Mouse (Mus musculus) MEL (cell line): ENCODE measurements around the gene Lpar3. TPM values are rescaled to one million over a fixed set of nuclear protein-coding genes. Genes with fewer than 3 reads are reported as not detected.

Source experiments
- DNase-seq: peaks from one replicate; pipeline ENCODE4 v3.0.0; 2011; ENCODE audit warnings: low read depth, low spot score
- H3K27ac ChIP-seq: 2 replicates; pipeline ENCODE4 v1.5.1; 2012; ENCODE audit warnings: low read depth, mild to moderate bottlenecking, control low read depth, low read length, moderate library complexity; ENCODE audit not compliant: control insufficient read depth
- H3K27me3 ChIP-seq, 2 experiments: fragments of 150-350 bp in 1 of 2; sonication (generic) in 1 of 2; 2 replicates each; pipeline ENCODE4 v1.6.1; 2012; ENCODE audit warnings: low read length in 2 of 2, mild to moderate bottlenecking in 2 of 2, improper control_type of control experiment in 1 of 2, moderate library complexity in 1 of 2; ENCODE audit not compliant: insufficient read depth in 2 of 2, control insufficient read depth in 1 of 2
- H3K36me3 ChIP-seq, 2 experiments: 2 replicates each; pipeline ENCODE4 v1.6.1; 2012 to 2014; ENCODE audit warnings: low read length in 2 of 2, improper control_type of control experiment in 1 of 2, inconsistent platforms in 1 of 2, mild to moderate bottlenecking in 1 of 2; ENCODE audit not compliant: insufficient read depth in 2 of 2, control insufficient read depth in 1 of 2
- H3K4me1 ChIP-seq, 2 experiments: fragments of 150-350 bp in 1 of 2; sonication (generic) in 1 of 2; 2 replicates each; pipeline ENCODE4 v1.6.1; 2012; ENCODE audit warnings: low read length in 2 of 2, improper control_type of control experiment in 1 of 2, mild to moderate bottlenecking in 1 of 2; ENCODE audit not compliant: insufficient read depth in 2 of 2, control insufficient read depth in 1 of 2
- H3K4me3 ChIP-seq, 2 experiments: fragments of 150-350 bp in 1 of 2; sonication (generic) in 1 of 2; 2 replicates each; pipeline ENCODE4 v1.5.1; 2012; ENCODE audit warnings: low read depth in 2 of 2, low read length in 2 of 2, mild to moderate bottlenecking in 2 of 2, moderate library complexity in 2 of 2, control low read depth in 1 of 2, improper control_type of control experiment in 1 of 2; ENCODE audit not compliant: control insufficient read depth in 1 of 2, insufficient read depth in 1 of 2
- H3K79me2 ChIP-seq: 2 replicates; pipeline ENCODE4 v1.6.1; 2012; ENCODE audit warnings: mild to moderate bottlenecking, low read length, moderate library complexity; ENCODE audit not compliant: control insufficient read depth, poor library complexity, insufficient read depth
- H3K9ac ChIP-seq: 2 replicates; pipeline ENCODE4 v1.6.1; 2012; ENCODE audit warnings: low read depth, mild to moderate bottlenecking, control low read depth, low read length, moderate library complexity; ENCODE audit not compliant: control insufficient read depth, poor library complexity, severe bottlenecking
- H3K9me3 ChIP-seq: fragments of 150-350 bp; sonication (generic); replicated peaks from 2 replicates; pipeline ENCODE4 v1.6.1; 2012; ENCODE audit warnings: mild to moderate bottlenecking, low read length, improper control_type of control experiment, moderate library complexity; ENCODE audit not compliant: insufficient read depth
- CHD1 ChIP-seq: IDR thresholded peaks from 2 replicates; pipeline ENCODE4 v1.6.1; 2012; ENCODE audit warnings: low read depth, mild to moderate bottlenecking, inconsistent platforms, low read length, improper control_type of control experiment
- CTCF ChIP-seq, 3 experiments: IDR thresholded peaks in 2 of 3; conservative IDR thresholded peaks in 1 of 3; 2 replicates each; pipeline ENCODE4 v1.5.1; 2011 to 2012; ENCODE audit warnings: low read length in 3 of 3, low read depth in 2 of 3, mild to moderate bottlenecking in 2 of 3, improper control_type of control experiment in 1 of 3, inconsistent platforms in 1 of 3, mixed read lengths in 1 of 3, moderate library complexity in 1 of 3; ENCODE audit not compliant: control insufficient read depth in 1 of 3, insufficient read depth in 1 of 3, poor library complexity in 1 of 3, severe bottlenecking in 1 of 3
- E2F4 ChIP-seq: IDR thresholded peaks from 2 replicates; pipeline ENCODE4 v1.6.1; 2011; ENCODE audit warnings: low read depth, low read length, improper control_type of control experiment, borderline replicate concordance
- ELF1 ChIP-seq: IDR thresholded peaks from 2 replicates; pipeline ENCODE4 v1.6.1; 2014; ENCODE audit warnings: low read depth, mild to moderate bottlenecking, inconsistent platforms, low read length, improper control_type of control experiment, moderate library complexity
- GABPA ChIP-seq: IDR thresholded peaks from 2 replicates; pipeline ENCODE4 v1.6.1; 2012; ENCODE audit warnings: low read depth, mild to moderate bottlenecking, inconsistent platforms, low read length, improper control_type of control experiment, moderate library complexity
- GATA1 ChIP-seq: IDR thresholded peaks from 2 replicates; pipeline ENCODE4 v1.6.1; 2011; ENCODE audit warnings: low read depth, low read length, improper control_type of control experiment
- HCFC1 ChIP-seq: IDR thresholded peaks from 2 replicates; pipeline ENCODE4 v1.6.1; 2012; ENCODE audit warnings: low read depth, mild to moderate bottlenecking, inconsistent platforms, low read length, improper control_type of control experiment, moderate library complexity
- JUND ChIP-seq: IDR thresholded peaks from 2 replicates; pipeline ENCODE4 v1.6.1; 2011; ENCODE audit warnings: low read depth, mild to moderate bottlenecking, improper control_type of control experiment, low read length
- KAT2A ChIP-seq: conservative IDR thresholded peaks from 2 replicates; pipeline ENCODE4 v1.6.1; 2012; ENCODE audit warnings: low read depth, low read length, improper control_type of control experiment, inconsistent platforms
- MAFK ChIP-seq: IDR thresholded peaks from 2 replicates; pipeline ENCODE4 v1.6.1; 2011; ENCODE audit warnings: low read depth, mild to moderate bottlenecking, low read length, improper control_type of control experiment, borderline replicate concordance
- MAX ChIP-seq: IDR thresholded peaks from 2 replicates; pipeline ENCODE4 v1.6.1; 2011; ENCODE audit warnings: low read length, improper control_type of control experiment
- MAZ ChIP-seq: IDR thresholded peaks from 2 replicates; pipeline ENCODE4 v1.6.1; 2012; ENCODE audit warnings: low read depth, mild to moderate bottlenecking, inconsistent platforms, low read length, improper control_type of control experiment
- MXI1 ChIP-seq: IDR thresholded peaks from 2 replicates; pipeline ENCODE4 v1.6.1; 2011; ENCODE audit warnings: mild to moderate bottlenecking, low read depth, low read length, improper control_type of control experiment
- NELFE ChIP-seq: IDR thresholded peaks from 2 replicates; pipeline ENCODE4 v1.6.1; 2011; ENCODE audit warnings: low read depth, low read length, improper control_type of control experiment
- NRF1 ChIP-seq: IDR thresholded peaks from 2 replicates; pipeline ENCODE4 v1.6.1; 2014; ENCODE audit warnings: low read depth, mild to moderate bottlenecking, inconsistent platforms, low read length, improper control_type of control experiment, moderate library complexity; ENCODE audit not compliant: poor library complexity, insufficient read depth, severe bottlenecking
- RAD21 ChIP-seq: IDR thresholded peaks from 2 replicates; pipeline ENCODE4 v1.6.1; 2011; ENCODE audit warnings: mild to moderate bottlenecking, low read depth, low read length, improper control_type of control experiment
- SIN3A ChIP-seq: IDR thresholded peaks from 2 replicates; pipeline ENCODE4 v1.6.1; 2012; ENCODE audit warnings: low read length, improper control_type of control experiment, inconsistent platforms
- TBP ChIP-seq: IDR thresholded peaks from 2 replicates; pipeline ENCODE4 v1.8.0; 2011; ENCODE audit warnings: low read depth, low read length, improper control_type of control experiment
- TCF12 ChIP-seq: IDR thresholded peaks from 2 replicates; pipeline ENCODE4 v1.6.1; 2014; ENCODE audit warnings: low read depth, mild to moderate bottlenecking, inconsistent platforms, low read length, improper control_type of control experiment, moderate library complexity
- USF1 ChIP-seq: IDR thresholded peaks from 2 replicates; pipeline ENCODE4 v1.6.1; 2014; ENCODE audit warnings: low read depth, mild to moderate bottlenecking, inconsistent platforms, low read length, improper control_type of control experiment, moderate library complexity
- USF2 ChIP-seq, 2 experiments: IDR thresholded peaks; 2 replicates each; pipeline ENCODE4 v1.6.1; 2011 to 2012; ENCODE audit warnings: improper control_type of control experiment in 2 of 2, low read length in 2 of 2, borderline replicate concordance in 1 of 2, inconsistent platforms in 1 of 2, low read depth in 1 of 2, mild to moderate bottlenecking in 1 of 2; ENCODE audit not compliant: insufficient read depth in 1 of 2
- ZC3H11A ChIP-seq: IDR thresholded peaks from 2 replicates; pipeline ENCODE4 v1.6.1; 2012; ENCODE audit warnings: low read depth, mild to moderate bottlenecking, inconsistent platforms, low read length, improper control_type of control experiment
- ZKSCAN1 ChIP-seq: IDR thresholded peaks from 2 replicates; pipeline ENCODE4 v1.6.1; 2012; ENCODE audit warnings: low read depth, mild to moderate bottlenecking, inconsistent platforms, low read length, improper control_type of control experiment, moderate library complexity
- ZNF384 ChIP-seq: IDR thresholded peaks from 2 replicates; pipeline ENCODE4 v1.6.1; 2012; ENCODE audit warnings: low read depth, mild to moderate bottlenecking, inconsistent platforms, low read length, improper control_type of control experiment
- polyA plus RNA-seq, 2 experiments: library from polyadenylated mRNA; stranded (reverse) in 1 of 2; unstranded in 1 of 2; fragments of >175 nt in 1 of 2; fragments of >200 nt in 1 of 2; gene quantifications; 2 replicates each; pipeline versions ENCODE4 v1.2.1 to v1.2.4; 2012; ENCODE audit warnings: low replicate concordance in 2 of 2, low read depth in 1 of 2; ENCODE audit not compliant: insufficient read length in 2 of 2, insufficient read depth in 1 of 2, missing spikeins in 1 of 2
- total RNA-seq: library from RNA; depleted of rRNA; stranded (reverse); fragments of 300-350 nt; gene quantifications from 2 replicates; pipeline ENCODE4 v1.2.3, GENCODE M21; 2012

Lpar3 gene
- total and polyA plus RNA-seq, 3 experiments: not detected

DNA sequence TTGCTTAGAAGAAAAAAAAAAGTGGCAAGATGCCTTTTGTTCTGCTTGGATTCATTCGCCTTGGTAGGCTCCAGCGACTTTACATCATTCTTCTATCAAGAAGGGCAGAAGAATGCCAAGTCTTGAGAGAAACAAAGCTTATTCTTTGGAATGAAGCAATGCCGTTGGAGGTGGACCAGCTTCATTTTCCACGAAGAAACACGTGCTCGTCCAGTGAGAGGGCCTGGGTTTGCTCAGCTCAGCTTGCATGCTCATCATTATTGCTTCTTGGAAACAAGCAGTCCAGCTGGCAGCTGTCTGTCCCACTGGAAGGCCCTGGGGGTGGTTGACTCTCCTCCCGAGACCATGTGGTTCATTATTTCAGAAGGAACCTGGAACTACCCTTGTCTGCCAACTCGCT is 94.7 kb downstream of the Lpar3 start:
- no peak for DNase-seq
- no peaks in the 10 kb centered on the region for H3K36me3 ChIP-seq
- no peaks in the 10 kb centered on the region for H3K79me2 ChIP-seq
- H3K27ac ChIP-seq: no peak overlapping the region
- H3K4me3 ChIP-seq: no peak overlapping the region
- H3K4me1 ChIP-seq: no peaks in the 10 kb centered on the region
- H3K27me3 ChIP-seq: no peaks in the 10 kb centered on the region; a peak in 2 of 4 replicates
- H3K9ac ChIP-seq: no peak overlapping the region
- TF ChIP-seq JUND (no peak), NELFE (no peak), CTCF (IDR thresholded peaks at IDR 0.05 in 2 of 3, conservative IDR thresholded peaks at IDR 0.05 in 1 of 3; ENCODE audit: control insufficient read depth in 1 of 3, insufficient read depth in 1 of 3, low read depth in 2 of 3, low read length in 3 of 3, poor library complexity in 1 of 3, severe bottlenecking in 1 of 3) (no peak), ZNF384 (no peak), GATA1 (no peak), ZC3H11A (no peak), USF1 (no peak)
- no peaks in the 10 kb centered on the region for H3K9me3 ChIP-seq

DNA sequence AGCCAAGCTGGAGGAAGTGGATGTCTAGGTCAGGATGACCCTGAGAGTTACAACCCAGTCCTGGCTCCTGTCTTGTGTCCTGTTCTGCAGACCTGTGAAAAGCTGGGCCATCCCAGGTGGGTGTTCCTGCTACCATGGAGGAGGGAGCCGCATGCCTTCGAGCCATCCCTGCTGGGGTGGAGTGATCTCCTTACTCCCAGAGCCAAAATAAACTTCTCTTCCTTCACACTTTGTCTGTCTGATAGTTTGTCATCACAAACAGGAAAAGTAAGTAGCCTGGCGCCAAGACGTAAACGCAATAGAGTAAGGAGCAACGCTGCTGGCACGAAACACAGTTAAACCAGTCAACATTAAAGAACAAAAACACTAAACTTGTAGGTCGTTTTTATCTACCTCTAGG is 95.5 kb downstream of the Lpar3 start:
- no peak overlapping the region for H3K27ac ChIP-seq
- TF ChIP-seq ELF1 (no peak), TCF12 (no peak), MAZ (no peak), TBP (no peak), JUND (no peak)
- no peaks in the 10 kb centered on the region for H3K79me2 ChIP-seq
- no peaks in the 10 kb centered on the region for H3K4me1 ChIP-seq
- DNase-seq: no peak
- H3K9ac ChIP-seq: no peak overlapping the region
- H3K27me3 ChIP-seq: no peaks in the 10 kb centered on the region; a peak in 2 of 4 replicates
- H3K36me3 ChIP-seq: no peaks in the 10 kb centered on the region
- H3K9me3 ChIP-seq: no peaks in the 10 kb centered on the region
- H3K4me3 ChIP-seq: no peak overlapping the region

DNA sequence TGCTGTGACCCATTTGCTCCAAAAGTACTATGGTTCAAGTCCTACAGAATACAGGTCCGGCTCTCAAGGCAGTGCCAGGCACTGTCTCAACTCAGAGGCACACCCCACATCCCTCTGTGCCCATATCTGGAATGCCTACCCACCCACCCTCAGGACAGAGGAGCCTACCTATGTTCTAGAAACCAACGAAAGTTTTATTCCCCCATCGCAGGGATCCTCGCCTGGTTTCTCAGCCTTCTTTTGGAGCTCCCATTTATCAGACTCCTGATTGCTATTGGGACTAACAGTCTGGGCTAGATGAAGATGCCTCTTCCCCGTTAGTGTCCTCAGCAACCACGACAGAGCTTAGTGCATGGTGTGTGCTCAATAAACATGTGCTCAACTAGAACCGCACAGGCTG is 96.6 kb downstream of the Lpar3 start:
- H3K36me3 ChIP-seq: no peaks in the 10 kb centered on the region
- TF ChIP-seq MAZ (no peak), MXI1 (no peak), KAT2A (no peak), CTCF (IDR thresholded peaks at IDR 0.05 in 2 of 3, conservative IDR thresholded peaks at IDR 0.05 in 1 of 3; ENCODE audit: control insufficient read depth in 1 of 3, insufficient read depth in 1 of 3, low read depth in 2 of 3, low read length in 3 of 3, poor library complexity in 1 of 3, severe bottlenecking in 1 of 3) (no peak), E2F4 (no peak), SIN3A (no peak), HCFC1 (no peak), USF2 (IDR thresholded peaks at IDR 0.05; ENCODE audit: borderline replicate concordance in 1 of 2, insufficient read depth in 1 of 2, low read depth in 1 of 2, low read length in 2 of 2) (no peak), NRF1 (no peak), CHD1 (no peak), RAD21 (no peak), ZNF384 (no peak), ZKSCAN1 (no peak), MAFK (no peak), GABPA (no peak), MAX (no peak)
- no peaks in the 10 kb centered on the region for H3K9me3 ChIP-seq
- no peaks in the 10 kb centered on the region for H3K4me1 ChIP-seq
- no peak overlapping the region for H3K4me3 ChIP-seq
- no peak overlapping the region for H3K27ac ChIP-seq
- no peak overlapping the region for H3K9ac ChIP-seq
- H3K79me2 ChIP-seq: no peaks in the 10 kb centered on the region
- H3K27me3 ChIP-seq: no peaks in the 10 kb centered on the region; a peak in 2 of 4 replicates
- no peak for DNase-seq
